Mouse (Mus musculus) megakaryocyte progenitor cell, adult 5-6 weeks (primary cell): ENCODE measurements around the gene P2rx1. TPM values are rescaled to one million over a fixed set of nuclear protein-coding genes. Genes with fewer than 3 reads are reported as not detected.

Source experiments
- ATAC-seq: replicated peaks from 2 replicates; pipeline ENCODE4 v1.8.0; 2016; ENCODE audit warnings: mild to moderate bottlenecking, moderate TSS enrichment, inconsistent platforms; ENCODE audit not compliant: poor library complexity
- total RNA-seq, 2 experiments: library from RNA; stranded (forward) in 1 of 2; stranded (reverse) in 1 of 2; fragments of 157-497, 149-512 nt in 1 of 2; fragments of 200-1000 nt in 1 of 2; gene quantifications; 2 replicates each; pipeline versions ENCODE4 v1.2.3 to v1.2.4; 2015 to 2017

Gene P2rx1
- total RNA-seq (2015) (6.8 and 9.3 TPM in 2 replicates), total RNA-seq (2017) (3.8 and 5.2 TPM in 2 replicates)

GRCm38 (mm10) chr11:72998771-72999170 is at the start of gene P2rx1:
P2rx1 (plus strand) TSS chr11:72999103.
- ATAC-seq, result peak; percentile 82

- no peak for ATAC-seq
Observed at GRCm38 (mm10) chr11:72951137-72952000, 47.5 kb upstream of the P2rx1 start.

- ATAC-seq, result no peak
Observed at GRCm38 (mm10) chr11:72952226-72952625, 46.7 kb upstream of the P2rx1 start.

- ATAC-seq, result no peak
Observed at GRCm38 (mm10) chr11:72952697-72953096, 46.2 kb upstream of the P2rx1 start.

- no peak for ATAC-seq
Observed at GRCm38 (mm10) chr11:72953116-72953439, 45.8 kb upstream of the P2rx1 start.

GRCm38 (mm10) chr11:72953440-72954151 is 45.3 kb upstream of the P2rx1 start:
- ATAC-seq, result peak; percentile 79

GRCm38 (mm10) chr11:72954216-72954615 is 44.7 kb upstream of the P2rx1 start:
- ATAC-seq, result no peak

- ATAC-seq, result peak; percentile 33
Observed at GRCm38 (mm10) chr11:72955339-72955974, 43.4 kb upstream of the P2rx1 start.

GRCm38 (mm10) chr11:72957318-72957717 is 41.6 kb upstream of the P2rx1 start:
- 0 out of 2 replicates have a peak, but pooled peaks have one; percentile 7 for ATAC-seq

GRCm38 (mm10) chr11:72959924-72960679 is 38.8 kb upstream of the P2rx1 start:
- no peak for ATAC-seq

- peak; percentile 10 for ATAC-seq
Observed at GRCm38 (mm10) chr11:72960723-72961071, 38.2 kb upstream of the P2rx1 start.

GRCm38 (mm10) chr11:72961072-72961980 is 37.6 kb upstream of the P2rx1 start, which contains the start of gene Atp2a3:
Atp2a3 (plus strand) TSS chr11:72961169.
- ATAC-seq, result peak; percentile 65

GRCm38 (mm10) chr11:72962378-72962777 is 36.5 kb upstream of the P2rx1 start:
- ATAC-seq, result no peak

- no peak for ATAC-seq
Observed at GRCm38 (mm10) chr11:72963058-72963788, 35.7 kb upstream of the P2rx1 start.

GRCm38 (mm10) chr11:72963789-72964294 is 35.1 kb upstream of the P2rx1 start:
- ATAC-seq, result no peak

GRCm38 (mm10) chr11:72974995-72975503 is 23.9 kb upstream of the P2rx1 start:
- ATAC-seq, result no peak

- ATAC-seq, result no peak
Observed at GRCm38 (mm10) chr11:72982516-72982915, 16.4 kb upstream of the P2rx1 start.

- ATAC-seq, result peak; percentile 47
Observed at GRCm38 (mm10) chr11:72983283-72983682, 15.6 kb upstream of the P2rx1 start.

- 0 out of 2 replicates have a peak, but pooled peaks have one; percentile 16 for ATAC-seq
Observed at GRCm38 (mm10) chr11:72986745-72987144, 12.2 kb upstream of the P2rx1 start.
